Mouse (Mus musculus) MEL (cell line): Measurements from ENCODE around the gene March10. TPM values are rescaled to one million over a fixed set of nuclear protein-coding genes. Genes with fewer than 3 reads are reported as not detected.

Source experiments
- DNase-seq: peaks from one replicate; pipeline ENCODE4 v3.0.0; 2011; ENCODE audit warnings: low read depth, low spot score
- H3K27ac ChIP-seq: 2 replicates; pipeline ENCODE4 v1.5.1; 2012; ENCODE audit warnings: low read depth, mild to moderate bottlenecking, control low read depth, low read length, moderate library complexity; ENCODE audit not compliant: control insufficient read depth
- H3K27me3 ChIP-seq, 2 experiments: fragments of 150-350 bp in 1 of 2; sonication (generic) in 1 of 2; 2 replicates each; pipeline ENCODE4 v1.6.1; 2012; ENCODE audit warnings: low read length in 2 of 2, mild to moderate bottlenecking in 2 of 2, improper control_type of control experiment in 1 of 2, moderate library complexity in 1 of 2; ENCODE audit not compliant: insufficient read depth in 2 of 2, control insufficient read depth in 1 of 2
- H3K36me3 ChIP-seq, 2 experiments: 2 replicates each; pipeline ENCODE4 v1.6.1; 2012 to 2014; ENCODE audit warnings: low read length in 2 of 2, improper control_type of control experiment in 1 of 2, inconsistent platforms in 1 of 2, mild to moderate bottlenecking in 1 of 2; ENCODE audit not compliant: insufficient read depth in 2 of 2, control insufficient read depth in 1 of 2
- H3K4me1 ChIP-seq, 2 experiments: fragments of 150-350 bp in 1 of 2; sonication (generic) in 1 of 2; 2 replicates each; pipeline ENCODE4 v1.6.1; 2012; ENCODE audit warnings: low read length in 2 of 2, improper control_type of control experiment in 1 of 2, mild to moderate bottlenecking in 1 of 2; ENCODE audit not compliant: insufficient read depth in 2 of 2, control insufficient read depth in 1 of 2
- H3K4me3 ChIP-seq, 2 experiments: fragments of 150-350 bp in 1 of 2; sonication (generic) in 1 of 2; 2 replicates each; pipeline ENCODE4 v1.5.1; 2012; ENCODE audit warnings: low read depth in 2 of 2, low read length in 2 of 2, mild to moderate bottlenecking in 2 of 2, moderate library complexity in 2 of 2, control low read depth in 1 of 2, improper control_type of control experiment in 1 of 2; ENCODE audit not compliant: control insufficient read depth in 1 of 2, insufficient read depth in 1 of 2
- H3K79me2 ChIP-seq: 2 replicates; pipeline ENCODE4 v1.6.1; 2012; ENCODE audit warnings: mild to moderate bottlenecking, low read length, moderate library complexity; ENCODE audit not compliant: control insufficient read depth, poor library complexity, insufficient read depth
- H3K9ac ChIP-seq: 2 replicates; pipeline ENCODE4 v1.6.1; 2012; ENCODE audit warnings: low read depth, mild to moderate bottlenecking, control low read depth, low read length, moderate library complexity; ENCODE audit not compliant: control insufficient read depth, poor library complexity, severe bottlenecking
- H3K9me3 ChIP-seq: fragments of 150-350 bp; sonication (generic); replicated peaks from 2 replicates; pipeline ENCODE4 v1.6.1; 2012; ENCODE audit warnings: mild to moderate bottlenecking, low read length, improper control_type of control experiment, moderate library complexity; ENCODE audit not compliant: insufficient read depth
- BHLHE40 ChIP-seq: IDR thresholded peaks from 2 replicates; pipeline ENCODE4 v1.6.1; 2012; ENCODE audit warnings: low read depth, mild to moderate bottlenecking, inconsistent platforms, low read length, improper control_type of control experiment, borderline replicate concordance
- CHD1 ChIP-seq: IDR thresholded peaks from 2 replicates; pipeline ENCODE4 v1.6.1; 2012; ENCODE audit warnings: low read depth, mild to moderate bottlenecking, inconsistent platforms, low read length, improper control_type of control experiment
- E2F4 ChIP-seq: IDR thresholded peaks from 2 replicates; pipeline ENCODE4 v1.6.1; 2011; ENCODE audit warnings: low read depth, low read length, improper control_type of control experiment, borderline replicate concordance
- ELF1 ChIP-seq: IDR thresholded peaks from 2 replicates; pipeline ENCODE4 v1.6.1; 2014; ENCODE audit warnings: low read depth, mild to moderate bottlenecking, inconsistent platforms, low read length, improper control_type of control experiment, moderate library complexity
- EP300 ChIP-seq, 2 experiments: IDR thresholded peaks; 2 replicates each; pipeline ENCODE4 v1.6.1; 2011; ENCODE audit warnings: improper control_type of control experiment in 2 of 2, low read length in 2 of 2, low read depth in 1 of 2, mild to moderate bottlenecking in 1 of 2
- ETS1 ChIP-seq: IDR thresholded peaks from 2 replicates; pipeline ENCODE4 v1.6.1; 2012; ENCODE audit warnings: low read depth, mild to moderate bottlenecking, inconsistent platforms, low read length, improper control_type of control experiment, moderate library complexity
- GABPA ChIP-seq: IDR thresholded peaks from 2 replicates; pipeline ENCODE4 v1.6.1; 2012; ENCODE audit warnings: low read depth, mild to moderate bottlenecking, inconsistent platforms, low read length, improper control_type of control experiment, moderate library complexity
- GATA1 ChIP-seq: IDR thresholded peaks from 2 replicates; pipeline ENCODE4 v1.6.1; 2011; ENCODE audit warnings: low read depth, low read length, improper control_type of control experiment
- HCFC1 ChIP-seq: IDR thresholded peaks from 2 replicates; pipeline ENCODE4 v1.6.1; 2012; ENCODE audit warnings: low read depth, mild to moderate bottlenecking, inconsistent platforms, low read length, improper control_type of control experiment, moderate library complexity
- JUND ChIP-seq: IDR thresholded peaks from 2 replicates; pipeline ENCODE4 v1.6.1; 2011; ENCODE audit warnings: low read depth, mild to moderate bottlenecking, improper control_type of control experiment, low read length
- KAT2A ChIP-seq: conservative IDR thresholded peaks from 2 replicates; pipeline ENCODE4 v1.6.1; 2012; ENCODE audit warnings: low read depth, low read length, improper control_type of control experiment, inconsistent platforms
- MAFK ChIP-seq: IDR thresholded peaks from 2 replicates; pipeline ENCODE4 v1.6.1; 2011; ENCODE audit warnings: low read depth, mild to moderate bottlenecking, low read length, improper control_type of control experiment, borderline replicate concordance
- MAX ChIP-seq: IDR thresholded peaks from 2 replicates; pipeline ENCODE4 v1.6.1; 2011; ENCODE audit warnings: low read length, improper control_type of control experiment
- MAZ ChIP-seq: IDR thresholded peaks from 2 replicates; pipeline ENCODE4 v1.6.1; 2012; ENCODE audit warnings: low read depth, mild to moderate bottlenecking, inconsistent platforms, low read length, improper control_type of control experiment
- MEF2A ChIP-seq: IDR thresholded peaks from 2 replicates; pipeline ENCODE4 v1.6.1; 2014; ENCODE audit warnings: low read depth, mild to moderate bottlenecking, inconsistent platforms, low read length, improper control_type of control experiment; ENCODE audit not compliant: poor library complexity, insufficient replicate concordance, severe bottlenecking; ENCODE audit errors: extremely low read depth
- MXI1 ChIP-seq: IDR thresholded peaks from 2 replicates; pipeline ENCODE4 v1.6.1; 2011; ENCODE audit warnings: mild to moderate bottlenecking, low read depth, low read length, improper control_type of control experiment
- MYB ChIP-seq: IDR thresholded peaks from 2 replicates; pipeline ENCODE4 v1.6.1; 2011; ENCODE audit warnings: mild to moderate bottlenecking, low read depth, low read length, improper control_type of control experiment
- MYC ChIP-seq: IDR thresholded peaks from 2 replicates; pipeline ENCODE4 v1.6.1; 2011; ENCODE audit warnings: low read depth, mild to moderate bottlenecking, low read length, improper control_type of control experiment, moderate library complexity
- NRF1 ChIP-seq: IDR thresholded peaks from 2 replicates; pipeline ENCODE4 v1.6.1; 2014; ENCODE audit warnings: low read depth, mild to moderate bottlenecking, inconsistent platforms, low read length, improper control_type of control experiment, moderate library complexity; ENCODE audit not compliant: poor library complexity, insufficient read depth, severe bottlenecking
- POLR2AphosphoS2 ChIP-seq: IDR thresholded peaks from 2 replicates; pipeline ENCODE4 v1.6.1; 2011; ENCODE audit warnings: low read length, improper control_type of control experiment
- POLR2AphosphoS5 ChIP-seq: IDR thresholded peaks from 2 replicates; pipeline ENCODE4 v1.6.1; 2012; ENCODE audit warnings: low read depth, borderline replicate concordance, mild to moderate bottlenecking, inconsistent platforms, low read length, moderate library complexity, mixed read lengths
- RCOR1 ChIP-seq: IDR thresholded peaks from 2 replicates; pipeline ENCODE4 v1.6.1; 2012; ENCODE audit warnings: low read depth, mild to moderate bottlenecking, inconsistent platforms, low read length, improper control_type of control experiment
- SIN3A ChIP-seq: IDR thresholded peaks from 2 replicates; pipeline ENCODE4 v1.6.1; 2012; ENCODE audit warnings: low read length, improper control_type of control experiment, inconsistent platforms
- SMC3 ChIP-seq: IDR thresholded peaks from 2 replicates; pipeline ENCODE4 v1.6.1; 2011; ENCODE audit warnings: low read depth, low read length, improper control_type of control experiment
- TAL1 ChIP-seq: IDR thresholded peaks from 2 replicates; pipeline ENCODE4 v1.6.1; 2012; ENCODE audit warnings: mild to moderate bottlenecking, inconsistent platforms, low read length, moderate library complexity, mixed read lengths
- TCF12 ChIP-seq: IDR thresholded peaks from 2 replicates; pipeline ENCODE4 v1.6.1; 2014; ENCODE audit warnings: low read depth, mild to moderate bottlenecking, inconsistent platforms, low read length, improper control_type of control experiment, moderate library complexity
- USF2 ChIP-seq, 2 experiments: IDR thresholded peaks; 2 replicates each; pipeline ENCODE4 v1.6.1; 2011 to 2012; ENCODE audit warnings: improper control_type of control experiment in 2 of 2, low read length in 2 of 2, borderline replicate concordance in 1 of 2, inconsistent platforms in 1 of 2, low read depth in 1 of 2, mild to moderate bottlenecking in 1 of 2; ENCODE audit not compliant: insufficient read depth in 1 of 2
- ZMIZ1 ChIP-seq: IDR thresholded peaks from 2 replicates; pipeline ENCODE4 v1.6.1; 2012; ENCODE audit warnings: low read depth, mild to moderate bottlenecking, inconsistent platforms, low read length, improper control_type of control experiment, moderate library complexity
- polyA plus RNA-seq, 2 experiments: library from polyadenylated mRNA; stranded (reverse) in 1 of 2; unstranded in 1 of 2; fragments of >175 nt in 1 of 2; fragments of >200 nt in 1 of 2; gene quantifications; 2 replicates each; pipeline versions ENCODE4 v1.2.1 to v1.2.4; 2012; ENCODE audit warnings: low replicate concordance in 2 of 2, low read depth in 1 of 2; ENCODE audit not compliant: insufficient read length in 2 of 2, insufficient read depth in 1 of 2, missing spikeins in 1 of 2
- total RNA-seq: library from RNA; depleted of rRNA; stranded (reverse); fragments of 300-350 nt; gene quantifications from 2 replicates; pipeline ENCODE4 v1.2.3, GENCODE M21; 2012

The March10 gene
- total and polyA plus RNA-seq, 3 experiments = not detected

- Histone ChIP-seq H3K36me3 (peaks cover 0 to 21% of the 10 kb centered on the region in 2 experiments; a peak in 2 of 4 replicates), H3K4me3 (no peak overlapping the region), H3K4me1 (peaks cover 11 to 35% of the 10 kb centered on the region in 2 experiments), H3K27ac (no peak overlapping the region), H3K9ac (no peak overlapping the region), H3K27me3 (no peaks in the 10 kb centered on the region; a peak in 1 of 4 replicates), H3K79me2 (no peaks in the 10 kb centered on the region), H3K9me3 (no peaks in the 10 kb centered on the region)
- peak; percentile 90 for DNase-seq
- TF ChIP-seq MXI1 (peak; percentile 31; the same call in 1 of the 2 replicates), NRF1 (peak; percentile 25; the same call in 1 of the 2 replicates), CHD1 (no peak), RCOR1 (peak; percentile 90), GATA1 (peak; percentile 97), ELF1 (peak; percentile 48), E2F4 (no peak), MAX (peak; percentile 64), ETS1 (peak; percentile 99), MAZ (peak; percentile 90), GABPA (no peak; the same call in 1 of the 2 replicates), MEF2A (peak; percentile 74; the same call in 1 of the 2 replicates), SMC3 (0 out of 2 replicates have a peak, but pooled peaks have one; percentile 1), POLR2AphosphoS2 (peak; percentile 48; the same call in 1 of the 2 replicates), KAT2A (peak; percentile 29; the same call in 1 of the 2 replicates), BHLHE40 (peak; percentile 58), MYC (peak; percentile 73), MYB (peak; percentile 34; the same call in 1 of the 2 replicates), EP300 (IDR thresholded peaks at IDR 0.05; ENCODE audit: low read depth in 1 of 2, low read length in 2 of 2) (peak; percentile 96 to 97), MAFK (peak; percentile 67; the same call in 1 of the 2 replicates), HCFC1 (peak; percentile 37; the same call in 1 of the 2 replicates), JUND (no peak), TAL1 (peak; percentile 95), TCF12 (peak; percentile 99), ZMIZ1 (peak; percentile 57; the same call in 1 of the 2 replicates), POLR2AphosphoS5 (no peak), SIN3A (peak; percentile 82), USF2 (IDR thresholded peaks at IDR 0.05; ENCODE audit: borderline replicate concordance in 1 of 2, insufficient read depth in 1 of 2, low read depth in 1 of 2, low read length in 2 of 2) (no peak)
Measured at GRCm38 (mm10) chr11:105366051-105366450, 90.5 kb downstream of the March10 start.
